Mouse (Mus musculus): ENCODE data around the gene Gdf15. TPM values are rescaled to one million over a fixed set of nuclear protein-coding genes. Genes with fewer than 3 reads are reported as not detected.

The Gdf15 gene
- polyA plus RNA-seq, 1 experiment from 2014 or later = 1.0 TPM

DNA sequence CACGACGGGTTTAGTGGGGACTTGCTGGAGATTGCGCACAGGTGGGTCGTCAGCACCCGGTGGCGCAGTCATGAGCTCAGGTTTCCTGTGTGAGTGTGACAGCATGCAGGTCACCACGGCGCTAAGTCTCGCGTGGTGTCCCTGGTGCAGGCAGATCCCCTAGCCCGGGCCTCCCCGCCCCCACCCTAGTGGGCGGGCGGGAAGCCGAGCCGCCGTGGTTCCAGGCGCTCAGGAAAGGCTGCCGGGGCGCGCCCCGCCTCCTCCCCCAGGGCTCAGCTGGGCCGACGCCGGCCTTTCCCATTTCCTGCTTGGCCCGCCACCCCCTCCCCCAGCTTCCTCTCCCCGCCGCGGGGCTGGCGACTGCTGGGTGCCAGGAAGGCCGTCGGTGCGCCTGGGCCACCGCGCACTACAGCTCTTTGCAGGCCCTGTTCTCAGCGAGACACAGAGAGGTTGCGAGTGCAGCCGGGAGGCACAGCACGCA lies 22.8 kb downstream of the Gdf15 start:
- peak overlapping the region; percentile 98 for H3K4me2 ChIP-seq (replicated peaks; ENCODE audit: low read depth, low read length)
- 2% methylated on average over 39 of the region's 39 CpGs for WGBS
- peak overlapping the region; percentile 91 for H3K9ac ChIP-seq (replicated peaks; ENCODE audit: low read length)
- peak overlapping the region; percentile 100 for H3K27ac ChIP-seq (ENCODE audit: low read length)
- peaks cover 46% of the 10 kb centered on the region for H3K4me1 ChIP-seq (ENCODE audit: insufficient read depth, low read length)
- peak overlapping the region; percentile 54 for H3K4me3 ChIP-seq (ENCODE audit: low read length)
- H3K36me3 ChIP-seq (ENCODE audit: insufficient read depth, low read length) = no peaks in the 10 kb centered on the region
- no peaks in the 10 kb centered on the region for H3K27me3 ChIP-seq (ENCODE audit: insufficient read depth, low read length)
- peak; percentile 75 for ATAC-seq (ENCODE audit: low FRiP score, low TSS enrichment)
- no peaks in the 10 kb centered on the region for H3K9me3 ChIP-seq (ENCODE audit: low read length)

GRCm38 (mm10) chr8:70608749-70609367 lies 23.4 kb downstream of the Gdf15 start, which contains the start of gene Ssbp4:
Gene Ssbp4, minus strand, starts transcription at chr8:70608872.
- Histone ChIP-seq H3K4me2 (replicated peaks; ENCODE audit: low read depth, low read length) (peak within 1 kb of the TSS; percentile 98), H3K4me1 (ENCODE audit: insufficient read depth, low read length) (peaks cover 46% of the 10 kb centered on the region), H3K27ac (ENCODE audit: low read length) (peak within 1 kb of the TSS; percentile 100), H3K9ac (replicated peaks; ENCODE audit: low read length) (peak within 1 kb of the TSS; percentile 91), H3K4me3 (ENCODE audit: low read length) (peak within 1 kb of the TSS; percentile 74), H3K36me3 (ENCODE audit: insufficient read depth, low read length) (no peaks in the 10 kb centered on the region), H3K27me3 (ENCODE audit: insufficient read depth, low read length) (no peaks in the 10 kb centered on the region), H3K9me3 (ENCODE audit: low read length) (no peaks in the 10 kb centered on the region)
- WGBS = 3% methylated on average over 26 of the region's 26 CpGs
- no peak; the same call in 1 of the 2 replicates for ATAC-seq (ENCODE audit: low FRiP score, low TSS enrichment)

GRCm38 (mm10) chr8:70607898-70608748 lies 24.1 kb downstream of the Gdf15 start:
- H3K4me1 ChIP-seq (ENCODE audit: insufficient read depth, low read length) = peaks cover 46% of the 10 kb centered on the region
- H3K9ac ChIP-seq (replicated peaks; ENCODE audit: low read length) = peak overlapping the region; percentile 91
- H3K27me3 ChIP-seq (ENCODE audit: insufficient read depth, low read length) = no peaks in the 10 kb centered on the region
- H3K4me3 ChIP-seq (ENCODE audit: low read length) = peak overlapping the region; percentile 74
- WGBS = under 1% methylated on average over 78 of the region's 84 CpGs
- no peaks in the 10 kb centered on the region for H3K9me3 ChIP-seq (ENCODE audit: low read length)
- H3K27ac ChIP-seq (ENCODE audit: low read length) = peak overlapping the region; percentile 100
- no peak for ATAC-seq (ENCODE audit: low FRiP score, low TSS enrichment)
- H3K36me3 ChIP-seq (ENCODE audit: insufficient read depth, low read length) = peaks cover under 1% of the 10 kb centered on the region; the same call in 1 of the 2 replicates
- H3K4me2 ChIP-seq (replicated peaks; ENCODE audit: low read depth, low read length) = peak overlapping the region; percentile 98

DNA sequence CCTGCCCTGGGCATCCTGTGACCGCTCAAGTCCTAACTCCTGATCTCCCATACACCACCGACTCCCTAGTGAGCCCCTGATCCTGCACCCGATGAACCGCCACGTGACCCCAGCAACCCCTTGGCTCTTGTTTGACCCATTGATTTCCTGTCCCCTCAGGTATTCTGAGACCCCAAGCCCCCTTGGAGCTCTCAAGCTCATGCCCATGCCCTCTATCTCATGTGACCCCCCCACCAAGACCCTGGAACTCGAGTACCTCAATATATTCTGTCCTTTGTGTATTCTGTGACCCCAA lies 24.7 kb downstream of the Gdf15 start:
- Histone ChIP-seq H3K27me3 (ENCODE audit: insufficient read depth, low read length) (no peaks in the 10 kb centered on the region), H3K9me3 (ENCODE audit: low read length) (no peaks in the 10 kb centered on the region), H3K9ac (replicated peaks; ENCODE audit: low read length) (peak overlapping the region; percentile 91), H3K36me3 (ENCODE audit: insufficient read depth, low read length) (peaks cover 6% of the 10 kb centered on the region), H3K4me1 (ENCODE audit: insufficient read depth, low read length) (peaks cover 46% of the 10 kb centered on the region), H3K4me3 (ENCODE audit: low read length) (peak overlapping the region; percentile 74), H3K27ac (ENCODE audit: low read length) (peak overlapping the region; percentile 100), H3K4me2 (replicated peaks; ENCODE audit: low read depth, low read length) (peak overlapping the region; percentile 98)
- WGBS = 15% methylated on average over 6 of the region's 6 CpGs
- no peak for ATAC-seq (ENCODE audit: low FRiP score, low TSS enrichment)

DNA sequence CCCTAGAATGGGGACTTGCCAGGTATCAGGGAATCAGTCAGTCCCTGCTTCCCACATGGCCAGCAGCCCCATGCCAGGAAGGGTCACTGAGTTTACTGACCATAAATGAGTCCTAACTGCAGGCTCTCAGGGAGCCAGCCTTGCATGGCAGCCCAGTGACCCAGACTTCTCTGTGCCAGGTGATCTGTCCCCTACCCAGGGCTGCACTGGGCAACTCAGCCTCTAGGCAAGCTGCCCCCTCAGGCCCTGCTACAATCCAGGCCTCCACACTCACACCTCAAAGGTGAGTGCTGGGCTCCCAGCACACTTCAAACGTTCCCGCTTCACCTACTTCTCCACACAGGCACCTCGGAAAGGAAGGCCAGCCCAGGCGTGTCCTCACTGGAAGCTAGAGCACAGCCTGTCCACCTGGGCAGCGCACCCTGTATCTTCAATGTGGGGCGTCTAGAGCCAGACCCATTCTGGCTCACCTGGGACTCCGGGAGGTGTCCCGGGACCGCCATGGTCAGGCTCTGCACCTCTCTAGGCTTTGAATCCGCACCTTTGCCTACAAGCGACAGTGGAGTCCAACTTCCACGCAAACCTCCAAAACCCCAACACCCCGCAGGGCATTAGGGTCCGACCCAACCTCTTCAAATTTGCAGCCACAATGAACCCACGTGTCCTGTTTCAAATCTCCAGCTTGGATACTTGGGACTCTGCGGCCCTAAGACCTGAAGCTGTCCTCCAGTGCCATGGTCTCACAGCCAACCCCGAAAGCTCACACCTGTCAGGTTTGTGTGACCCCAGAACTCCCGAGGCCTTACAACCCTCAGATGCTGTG lies 25.3 kb downstream of the Gdf15 start:
- peaks cover 46% of the 10 kb centered on the region for H3K4me1 ChIP-seq (ENCODE audit: insufficient read depth, low read length)
- no peaks in the 10 kb centered on the region for H3K27me3 ChIP-seq (ENCODE audit: insufficient read depth, low read length)
- H3K9me3 ChIP-seq (ENCODE audit: low read length) = no peaks in the 10 kb centered on the region
- peak overlapping the region; percentile 100 for H3K27ac ChIP-seq (ENCODE audit: low read length)
- H3K4me2 ChIP-seq (replicated peaks; ENCODE audit: low read depth, low read length) = peak overlapping the region; percentile 98
- peak overlapping the region; percentile 74 for H3K4me3 ChIP-seq (ENCODE audit: low read length)
- H3K36me3 ChIP-seq (ENCODE audit: insufficient read depth, low read length) = peaks cover 11% of the 10 kb centered on the region
- peak overlapping the region; percentile 91 for H3K9ac ChIP-seq (replicated peaks; ENCODE audit: low read length)
- 56% methylated on average over 18 of the region's 18 CpGs for WGBS
- ATAC-seq (ENCODE audit: low FRiP score, low TSS enrichment) = no peak

DNA sequence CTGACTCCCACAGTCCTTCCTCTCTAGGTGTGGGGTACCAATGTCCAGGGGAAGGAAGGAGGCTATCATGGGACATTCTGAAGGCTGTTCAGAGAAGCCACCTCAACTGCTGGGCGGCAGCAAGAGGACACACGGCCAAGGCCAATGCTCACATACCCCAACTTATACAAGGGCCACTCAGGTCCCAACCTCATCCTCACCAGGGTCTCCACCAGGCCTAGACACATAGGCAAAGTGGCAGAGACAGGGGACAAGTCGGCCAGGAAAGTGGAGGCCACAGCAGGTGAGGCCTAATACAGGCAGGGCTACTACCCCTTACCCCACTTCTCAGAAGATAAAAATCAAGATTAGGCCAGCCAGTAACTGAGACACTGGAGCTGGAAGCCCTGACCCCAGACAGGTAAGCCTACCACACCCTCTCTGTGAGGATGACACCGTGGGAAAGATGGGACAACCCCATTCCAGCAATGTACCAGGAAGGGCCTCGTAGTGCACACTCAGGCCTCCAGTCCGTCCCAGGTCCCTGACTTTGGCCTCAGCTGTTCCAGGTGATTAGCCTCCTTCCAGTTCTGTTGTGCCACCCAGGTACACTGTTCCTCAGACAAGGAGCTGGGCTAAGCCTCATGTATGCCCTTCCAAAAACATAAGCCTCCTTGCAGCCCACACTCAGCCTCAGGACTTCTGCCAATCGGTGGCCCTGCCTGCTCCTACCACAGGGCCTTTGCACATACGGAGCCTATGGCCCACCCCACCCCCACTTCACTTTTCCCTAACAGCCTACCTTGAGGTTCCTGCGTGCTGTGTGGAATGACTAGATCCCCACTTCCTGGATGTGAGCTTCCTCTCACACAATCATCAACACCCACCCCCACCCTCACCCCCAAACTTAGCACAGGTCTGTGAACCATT lies 26.1 kb downstream of the Gdf15 start:
- Histone ChIP-seq H3K9me3 (ENCODE audit: low read length) (no peaks in the 10 kb centered on the region), H3K4me1 (ENCODE audit: insufficient read depth, low read length) (peaks cover 48% of the 10 kb centered on the region), H3K9ac (replicated peaks; ENCODE audit: low read length) (no peak overlapping the region), H3K27me3 (ENCODE audit: insufficient read depth, low read length) (no peaks in the 10 kb centered on the region), H3K36me3 (ENCODE audit: insufficient read depth, low read length) (peaks cover 14% of the 10 kb centered on the region), H3K4me3 (ENCODE audit: low read length) (no peak overlapping the region), H3K27ac (ENCODE audit: low read length) (peak overlapping the region; percentile 35), H3K4me2 (replicated peaks; ENCODE audit: low read depth, low read length) (peak overlapping the region; percentile 98; the same call in 1 of the 2 replicates)
- WGBS = 79% methylated on average over 9 of the region's 9 CpGs
- ATAC-seq (ENCODE audit: low FRiP score, low TSS enrichment) = no peak

DNA sequence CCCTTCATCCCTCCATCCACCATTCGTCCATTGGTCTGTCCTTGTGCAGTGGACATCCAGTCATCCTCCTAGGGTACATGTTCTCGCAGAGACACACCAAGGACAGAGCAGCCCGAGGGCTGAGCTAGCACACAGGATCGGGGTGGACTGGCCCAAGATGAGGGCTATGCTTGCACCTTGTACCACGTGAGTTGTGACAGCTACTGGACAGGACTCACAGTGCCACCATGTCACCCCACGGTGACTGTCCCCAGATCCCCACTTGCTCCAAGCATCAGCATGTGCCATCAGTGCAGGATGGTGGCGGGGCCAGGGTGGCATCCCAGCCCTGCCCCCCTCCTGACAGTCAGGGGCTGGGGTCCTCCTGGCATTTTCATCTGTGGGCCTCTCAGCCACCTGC lies 27.7 kb downstream of the Gdf15 start:
- no peak for ATAC-seq (ENCODE audit: low FRiP score, low TSS enrichment)
- H3K4me2 ChIP-seq (replicated peaks; ENCODE audit: low read depth, low read length) = no peak overlapping the region
- peaks cover 55% of the 10 kb centered on the region for H3K4me1 ChIP-seq (ENCODE audit: insufficient read depth, low read length)
- no peak overlapping the region for H3K9ac ChIP-seq (replicated peaks; ENCODE audit: low read length)
- H3K9me3 ChIP-seq (ENCODE audit: low read length) = no peaks in the 10 kb centered on the region
- peaks cover 14% of the 10 kb centered on the region for H3K36me3 ChIP-seq (ENCODE audit: insufficient read depth, low read length)
- no peaks in the 10 kb centered on the region for H3K27me3 ChIP-seq (ENCODE audit: insufficient read depth, low read length)
- 60% methylated on average over 7 of the region's 7 CpGs for WGBS
- H3K27ac ChIP-seq (ENCODE audit: low read length) = no peak overlapping the region
- no peak overlapping the region for H3K4me3 ChIP-seq (ENCODE audit: low read length)

GRCm38 (mm10) chr8:70602139-70602811 lies 30.0 kb downstream of the Gdf15 start:
- Histone ChIP-seq H3K27ac (ENCODE audit: low read length) (no peak overlapping the region), H3K36me3 (ENCODE audit: insufficient read depth, low read length) (peaks cover 18% of the 10 kb centered on the region), H3K4me2 (replicated peaks; ENCODE audit: low read depth, low read length) (no peak overlapping the region), H3K4me1 (ENCODE audit: insufficient read depth, low read length) (peaks cover 62% of the 10 kb centered on the region), H3K4me3 (ENCODE audit: low read length) (no peak overlapping the region), H3K9me3 (ENCODE audit: low read length) (no peaks in the 10 kb centered on the region), H3K9ac (replicated peaks; ENCODE audit: low read length) (no peak overlapping the region), H3K27me3 (ENCODE audit: insufficient read depth, low read length) (no peaks in the 10 kb centered on the region)
- no peak for ATAC-seq (ENCODE audit: low FRiP score, low TSS enrichment)
- WGBS = 92% methylated on average over 13 of the region's 13 CpGs
